Mouse (Mus musculus): ENCODE results near the gene Clybl. TPM values are rescaled to one million over a fixed set of nuclear protein-coding genes. Genes with fewer than 3 reads are reported as not detected.

Gene Clybl
- 31.3 and 35.6 TPM in 2 replicates for polyA plus RNA-seq (2015; fragmentation: Nextera tagmentation; extraction: Ambion mirVana)

DNA sequence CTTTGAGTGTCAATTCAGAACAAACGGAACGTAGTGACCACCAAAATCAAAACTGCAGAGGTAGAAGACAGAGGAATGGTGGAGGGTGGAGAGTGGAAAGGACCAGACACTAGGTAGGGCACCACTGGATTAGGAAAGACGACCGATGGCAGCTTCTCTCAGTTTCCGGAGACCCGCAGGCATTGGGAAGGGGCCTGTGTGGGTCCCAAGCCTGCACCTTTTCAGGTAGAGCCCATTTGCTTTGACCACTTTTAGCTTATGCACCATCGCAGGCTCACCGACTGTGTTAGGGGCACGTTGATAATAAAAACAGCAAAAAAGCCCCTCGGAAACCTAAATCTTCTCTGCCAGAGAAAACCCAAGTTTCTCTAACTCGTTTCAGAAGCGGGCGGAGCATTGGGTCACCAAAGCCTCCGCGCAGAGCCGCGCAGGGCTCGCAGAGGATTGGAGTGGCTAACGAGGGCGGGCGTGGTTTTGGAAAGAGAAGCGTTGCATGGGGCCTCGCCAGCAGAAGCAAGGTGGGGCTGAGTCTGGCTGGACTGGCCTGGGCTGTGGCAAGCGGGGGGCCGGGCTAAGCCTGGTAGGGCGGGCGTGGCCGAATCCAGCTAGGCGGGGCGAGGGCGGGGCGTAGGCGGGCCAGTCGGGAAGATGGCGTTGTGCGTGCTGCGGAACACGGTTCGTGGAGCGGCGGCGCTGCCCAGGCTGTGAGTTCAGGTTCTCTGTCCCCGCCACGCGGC, at the start of gene Clybl:
Clybl (plus strand) TSS at position 627 of the 737 bp plus-strand sequence.
- 0 out of 2 replicates have a peak within 1 kb of the TSS, but pooled peaks have one; percentile 20 for H3K27ac ChIP-seq (ENCODE audit: low read length)

GRCm38 (mm10) chr14:122136368-122136928, 45.1 kb upstream of the Clybl start:
- WGBS: 78% methylated on average over 3 of the region's 3 CpGs
- Histone ChIP-seq H3K27me3 (ENCODE audit: insufficient read depth, low read length) (no peaks in the 10 kb centered on the region), H3K4me1 (ENCODE audit: insufficient read depth, low read length) (no peaks in the 10 kb centered on the region), H3K4me2 (replicated peaks; ENCODE audit: low read depth, low read length) (no peak overlapping the region), H3K9me3 (ENCODE audit: low read length) (no peaks in the 10 kb centered on the region), H3K36me3 (ENCODE audit: insufficient read depth, low read length) (peaks cover 16% of the 10 kb centered on the region), H3K27ac (ENCODE audit: low read length) (no peak overlapping the region), H3K4me3 (ENCODE audit: low read length) (no peak overlapping the region), H3K9ac (replicated peaks; ENCODE audit: low read length) (no peak overlapping the region)
- ATAC-seq (ENCODE audit: low FRiP score, low TSS enrichment): no peak

More for the DNA sequence above, at the start of gene Clybl:
- ATAC-seq (ENCODE audit: low FRiP score, low TSS enrichment): peak; percentile 100
- Histone ChIP-seq H3K9ac (replicated peaks; ENCODE audit: low read length) (peak within 1 kb of the TSS; percentile 85), H3K27me3 (ENCODE audit: insufficient read depth, low read length) (no peaks in the 10 kb centered on the region), H3K4me3 (ENCODE audit: low read length) (peak within 1 kb of the TSS; percentile 84), H3K4me1 (ENCODE audit: insufficient read depth, low read length) (0 out of 2 replicates have a peak, but pooled peaks cover 6% of the 10 kb centered on the region), H3K36me3 (ENCODE audit: insufficient read depth, low read length) (no peaks in the 10 kb centered on the region), H3K4me2 (replicated peaks; ENCODE audit: low read depth, low read length) (peak within 1 kb of the TSS; percentile 74), H3K9me3 (ENCODE audit: low read length) (no peaks in the 10 kb centered on the region)
- WGBS: 2% methylated on average over 45 of the region's 45 CpGs

DNA sequence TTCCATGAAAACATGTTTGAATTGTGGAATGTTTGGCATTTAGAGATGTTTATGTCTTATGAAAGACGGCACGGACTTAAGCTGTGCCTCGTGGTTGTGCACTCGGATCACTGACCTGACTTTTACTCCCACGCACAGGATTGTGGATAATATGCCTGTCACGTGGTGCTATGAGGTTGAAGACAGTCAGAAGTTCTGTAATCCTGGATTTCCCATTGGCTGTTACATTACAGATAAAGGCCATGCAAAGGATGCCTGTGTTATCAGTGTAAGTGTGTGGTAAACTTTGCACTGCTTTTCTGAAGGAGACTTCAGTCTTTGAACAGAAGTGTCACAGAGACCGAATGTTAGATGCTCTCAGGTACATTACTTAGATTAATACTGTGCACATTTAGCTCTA, 44.3 kb upstream of the Clybl start:
- no peak overlapping the region for H3K4me3 ChIP-seq (ENCODE audit: low read length)
- no peak overlapping the region for H3K27ac ChIP-seq (ENCODE audit: low read length)
- H3K9ac ChIP-seq (replicated peaks; ENCODE audit: low read length): no peak overlapping the region
- H3K4me2 ChIP-seq (replicated peaks; ENCODE audit: low read depth, low read length): no peak overlapping the region
- WGBS: 58% methylated on average over 7 of the region's 7 CpGs
- no peaks in the 10 kb centered on the region for H3K9me3 ChIP-seq (ENCODE audit: low read length)
- H3K36me3 ChIP-seq (ENCODE audit: insufficient read depth, low read length): peaks cover 21% of the 10 kb centered on the region
- H3K4me1 ChIP-seq (ENCODE audit: insufficient read depth, low read length): no peaks in the 10 kb centered on the region
- ATAC-seq (ENCODE audit: low FRiP score, low TSS enrichment): no peak
- H3K27me3 ChIP-seq (ENCODE audit: insufficient read depth, low read length): no peaks in the 10 kb centered on the region

DNA sequence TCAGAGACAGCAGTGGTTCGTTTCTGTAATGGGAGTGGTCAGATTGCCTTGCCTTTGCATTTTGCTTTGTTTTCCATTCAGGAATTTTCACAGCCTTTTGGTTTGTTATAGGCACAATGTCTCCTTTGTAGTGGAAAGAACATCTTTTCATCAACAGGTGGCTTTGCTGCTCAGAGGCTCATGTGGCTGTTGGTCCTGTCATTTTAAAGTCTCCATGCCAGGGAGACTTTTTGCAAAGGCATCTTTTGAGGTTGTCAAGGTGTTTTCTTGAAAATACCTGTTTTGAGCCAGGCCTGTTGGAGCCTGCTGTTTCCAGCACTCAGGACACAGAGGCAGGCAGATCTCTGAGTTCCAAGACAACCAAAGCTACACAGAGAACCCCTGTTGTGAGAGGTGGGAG, 41.4 kb upstream of the Clybl start:
- no peaks in the 10 kb centered on the region for H3K27me3 ChIP-seq (ENCODE audit: insufficient read depth, low read length)
- no peak overlapping the region for H3K27ac ChIP-seq (ENCODE audit: low read length)
- H3K36me3 ChIP-seq (ENCODE audit: insufficient read depth, low read length): peaks cover 30% of the 10 kb centered on the region
- H3K4me1 ChIP-seq (ENCODE audit: insufficient read depth, low read length): no peaks in the 10 kb centered on the region
- H3K4me3 ChIP-seq (ENCODE audit: low read length): no peak overlapping the region
- no peaks in the 10 kb centered on the region for H3K9me3 ChIP-seq (ENCODE audit: low read length)
- H3K9ac ChIP-seq (replicated peaks; ENCODE audit: low read length): no peak overlapping the region
- H3K4me2 ChIP-seq (replicated peaks; ENCODE audit: low read depth, low read length): no peak overlapping the region
- ATAC-seq (ENCODE audit: low FRiP score, low TSS enrichment): no peak
- WGBS: 76% methylated on average over 1 of the region's 1 CpGs

DNA sequence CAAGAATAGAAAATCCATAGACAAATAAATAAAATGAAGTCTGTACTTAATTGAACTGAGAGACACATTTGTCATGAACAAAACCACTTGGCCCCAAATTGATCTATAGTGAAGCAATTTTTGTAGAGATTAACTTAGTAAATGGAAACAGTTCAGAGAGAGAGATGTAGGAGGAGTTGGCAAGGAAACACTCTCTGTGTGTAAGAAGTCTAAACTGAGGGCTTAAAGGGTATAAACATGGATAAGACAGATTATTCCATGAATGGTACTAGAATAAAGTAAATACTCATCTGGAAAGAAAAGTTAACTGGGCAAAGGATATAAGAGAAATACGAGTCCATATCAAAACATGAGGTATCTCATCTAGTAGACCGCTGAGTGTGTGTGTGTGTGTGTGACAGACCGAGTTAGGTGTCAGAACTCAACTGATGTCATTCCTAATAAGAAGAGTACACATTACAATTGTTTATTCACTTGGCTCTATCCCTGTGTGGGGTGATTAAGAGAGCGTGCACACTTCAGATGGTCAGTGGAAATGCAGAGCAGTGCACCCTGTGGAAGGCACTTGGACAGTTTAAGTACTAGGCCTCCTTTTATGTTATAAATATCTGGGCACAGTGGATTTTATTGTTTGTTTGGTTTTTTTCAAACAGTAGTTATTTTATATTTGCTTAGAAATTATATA, 37.8 kb upstream of the Clybl start:
- Histone ChIP-seq H3K36me3 (ENCODE audit: insufficient read depth, low read length) (peaks cover 56% of the 10 kb centered on the region), H3K9me3 (ENCODE audit: low read length) (no peaks in the 10 kb centered on the region), H3K27ac (ENCODE audit: low read length) (no peak overlapping the region), H3K27me3 (ENCODE audit: insufficient read depth, low read length) (no peaks in the 10 kb centered on the region), H3K4me1 (ENCODE audit: insufficient read depth, low read length) (no peaks in the 10 kb centered on the region), H3K4me3 (ENCODE audit: low read length) (no peak overlapping the region), H3K9ac (replicated peaks; ENCODE audit: low read length) (no peak overlapping the region), H3K4me2 (replicated peaks; ENCODE audit: low read depth, low read length) (no peak overlapping the region)
- 91% methylated on average over 4 of the region's 4 CpGs for WGBS
- no peak for ATAC-seq (ENCODE audit: low FRiP score, low TSS enrichment)

GRCm38 (mm10) chr14:122145374-122145773, 36.1 kb upstream of the Clybl start:
- H3K4me1 ChIP-seq (ENCODE audit: insufficient read depth, low read length): no peaks in the 10 kb centered on the region
- H3K36me3 ChIP-seq (ENCODE audit: insufficient read depth, low read length): peaks cover 59% of the 10 kb centered on the region
- WGBS: 63% methylated on average over 1 of the region's 1 CpGs
- H3K9ac ChIP-seq (replicated peaks; ENCODE audit: low read length): no peak overlapping the region
- H3K4me3 ChIP-seq (ENCODE audit: low read length): no peak overlapping the region
- no peak overlapping the region for H3K4me2 ChIP-seq (replicated peaks; ENCODE audit: low read depth, low read length)
- no peak overlapping the region for H3K27ac ChIP-seq (ENCODE audit: low read length)
- no peaks in the 10 kb centered on the region for H3K9me3 ChIP-seq (ENCODE audit: low read length)
- no peaks in the 10 kb centered on the region for H3K27me3 ChIP-seq (ENCODE audit: insufficient read depth, low read length)
- no peak for ATAC-seq (ENCODE audit: low FRiP score, low TSS enrichment)

DNA sequence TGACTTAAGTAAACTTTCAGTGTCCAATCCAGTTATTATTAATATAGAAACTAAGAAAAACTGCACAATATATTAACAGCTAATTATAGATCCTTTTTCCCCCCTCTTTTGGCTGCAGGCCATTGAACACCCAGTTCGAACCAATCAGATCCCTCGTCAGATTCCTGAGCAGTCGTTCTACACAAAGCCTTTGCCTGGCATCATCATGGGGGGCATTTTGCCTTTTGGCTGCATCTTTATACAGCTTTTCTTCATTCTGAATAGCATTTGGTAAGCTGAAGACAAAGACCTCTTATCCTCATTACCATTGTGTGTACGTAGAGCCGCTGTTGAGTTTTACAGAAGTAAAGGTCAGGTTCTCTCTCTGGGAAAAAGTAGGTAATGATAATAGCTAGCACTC, 30.9 kb upstream of the Clybl start:
- ATAC-seq (ENCODE audit: low FRiP score, low TSS enrichment): no peak
- 88% methylated on average over 5 of the region's 5 CpGs for WGBS
- Histone ChIP-seq H3K4me2 (replicated peaks; ENCODE audit: low read depth, low read length) (no peak overlapping the region), H3K9ac (replicated peaks; ENCODE audit: low read length) (no peak overlapping the region), H3K9me3 (ENCODE audit: low read length) (no peaks in the 10 kb centered on the region), H3K36me3 (ENCODE audit: insufficient read depth, low read length) (peaks cover 59% of the 10 kb centered on the region), H3K4me1 (ENCODE audit: insufficient read depth, low read length) (no peaks in the 10 kb centered on the region), H3K27ac (ENCODE audit: low read length) (no peak overlapping the region), H3K27me3 (ENCODE audit: insufficient read depth, low read length) (no peaks in the 10 kb centered on the region), H3K4me3 (ENCODE audit: low read length) (no peak overlapping the region)

DNA sequence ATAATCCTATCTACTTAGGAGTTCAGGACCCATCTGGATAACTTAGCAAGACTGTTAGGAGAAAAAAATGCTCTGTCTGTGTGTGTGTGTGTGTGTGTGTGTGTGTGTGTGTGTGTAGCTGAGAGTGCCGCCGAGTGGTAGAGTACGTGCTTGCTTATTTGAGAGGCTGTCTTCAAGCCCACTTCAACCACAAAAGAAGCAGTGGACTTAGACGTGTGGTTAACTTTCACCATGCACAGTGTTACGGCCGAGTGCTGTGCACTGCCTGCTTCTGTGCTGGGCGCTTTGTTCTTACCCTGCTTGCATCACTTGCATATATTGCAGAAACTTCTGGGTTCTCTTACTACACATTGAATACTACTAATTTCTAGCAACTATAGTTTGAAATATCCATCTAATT, 23.8 kb upstream of the Clybl start:
- no peak overlapping the region for H3K27ac ChIP-seq (ENCODE audit: low read length)
- 93% methylated on average over 7 of the region's 7 CpGs for WGBS
- H3K4me1 ChIP-seq (ENCODE audit: insufficient read depth, low read length): no peaks in the 10 kb centered on the region
- ATAC-seq (ENCODE audit: low FRiP score, low TSS enrichment): no peak
- H3K9me3 ChIP-seq (ENCODE audit: low read length): no peaks in the 10 kb centered on the region
- no peak overlapping the region for H3K4me3 ChIP-seq (ENCODE audit: low read length)
- no peak overlapping the region for H3K9ac ChIP-seq (replicated peaks; ENCODE audit: low read length)
- H3K36me3 ChIP-seq (ENCODE audit: insufficient read depth, low read length): peaks cover 38% of the 10 kb centered on the region
- no peaks in the 10 kb centered on the region for H3K27me3 ChIP-seq (ENCODE audit: insufficient read depth, low read length)
- H3K4me2 ChIP-seq (replicated peaks; ENCODE audit: low read depth, low read length): no peak overlapping the region

GRCm38 (mm10) chr14:122160916-122161315, 20.6 kb upstream of the Clybl start:
- Histone ChIP-seq H3K27me3 (ENCODE audit: insufficient read depth, low read length) (no peaks in the 10 kb centered on the region), H3K9me3 (ENCODE audit: low read length) (no peaks in the 10 kb centered on the region), H3K4me1 (ENCODE audit: insufficient read depth, low read length) (no peaks in the 10 kb centered on the region), H3K36me3 (ENCODE audit: insufficient read depth, low read length) (peaks cover 25% of the 10 kb centered on the region), H3K4me3 (ENCODE audit: low read length) (no peak overlapping the region), H3K4me2 (replicated peaks; ENCODE audit: low read depth, low read length) (no peak overlapping the region), H3K9ac (replicated peaks; ENCODE audit: low read length) (no peak overlapping the region), H3K27ac (ENCODE audit: low read length) (no peak overlapping the region)
- no peak for ATAC-seq (ENCODE audit: low FRiP score, low TSS enrichment)
- 93% methylated on average over 1 of the region's 1 CpGs for WGBS

GRCm38 (mm10) chr14:122168912-122169311, 12.6 kb upstream of the Clybl start:
- H3K4me2 ChIP-seq (replicated peaks; ENCODE audit: low read depth, low read length): no peak overlapping the region
- WGBS: 81% methylated on average over 7 of the region's 7 CpGs
- no peaks in the 10 kb centered on the region for H3K4me1 ChIP-seq (ENCODE audit: insufficient read depth, low read length)
- no peak overlapping the region for H3K9ac ChIP-seq (replicated peaks; ENCODE audit: low read length)
- H3K27me3 ChIP-seq (ENCODE audit: insufficient read depth, low read length): no peaks in the 10 kb centered on the region
- H3K36me3 ChIP-seq (ENCODE audit: insufficient read depth, low read length): no peaks in the 10 kb centered on the region
- ATAC-seq (ENCODE audit: low FRiP score, low TSS enrichment): no peak
- H3K27ac ChIP-seq (ENCODE audit: low read length): no peak overlapping the region
- no peak overlapping the region for H3K4me3 ChIP-seq (ENCODE audit: low read length)
- no peaks in the 10 kb centered on the region for H3K9me3 ChIP-seq (ENCODE audit: low read length)
